Mouse (Mus musculus): ENCODE measurements around the gene Ptprd. TPM values are rescaled to one million over a fixed set of nuclear protein-coding genes. Genes with fewer than 3 reads are reported as not detected.
A peak's percentile ranks its signal among the peaks of the same experiment; 100 is the strongest.

Gene Ptprd
- total RNA-seq, 2 experiments from 2014 or later: 10.4 to 13.5 TPM

DNA sequence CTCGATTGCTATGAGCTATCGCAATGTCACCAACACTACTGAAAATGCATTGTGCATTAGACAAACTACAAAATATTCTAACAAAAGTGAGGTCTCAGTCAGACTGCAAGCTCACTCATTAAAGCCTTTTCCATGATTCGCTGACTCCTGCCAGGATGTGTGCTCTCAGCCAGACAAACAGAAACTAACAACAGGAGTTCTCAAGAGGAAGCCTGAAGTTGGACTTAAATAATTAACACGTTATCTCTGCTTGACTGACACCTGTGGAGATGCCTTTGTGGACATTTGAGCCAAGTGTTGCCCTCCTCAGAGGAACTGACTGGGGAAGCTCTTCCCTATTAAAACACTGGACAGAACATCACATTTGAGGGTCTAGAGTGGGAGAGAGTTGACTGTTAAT, 1928.9 kb downstream of the Ptprd start:
- intact Hi-C loops (cut with DNase I): no loop called here
- DNase-seq: no peak

DNA sequence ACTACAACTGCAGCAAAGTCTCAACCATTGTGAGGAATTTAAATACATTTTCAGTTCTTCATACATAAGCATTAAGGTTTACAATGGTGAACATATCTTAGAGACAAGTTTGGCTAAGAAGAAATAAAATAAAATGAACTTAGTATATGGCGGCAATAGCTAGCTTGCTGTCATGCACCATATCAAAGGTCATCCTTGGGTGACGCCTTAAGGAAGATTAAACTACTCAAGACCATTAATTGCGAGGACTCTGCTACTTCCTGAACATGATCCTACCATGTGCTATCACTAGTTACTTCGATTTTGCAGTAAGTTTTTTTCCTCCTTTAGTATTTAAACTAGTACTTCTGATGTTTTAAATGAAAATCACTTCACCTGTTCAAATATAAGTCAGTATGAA, 1949.0 kb downstream of the Ptprd start:
- intact Hi-C loops (cut with DNase I): no loop called here
- DNase-seq: no peak

DNA sequence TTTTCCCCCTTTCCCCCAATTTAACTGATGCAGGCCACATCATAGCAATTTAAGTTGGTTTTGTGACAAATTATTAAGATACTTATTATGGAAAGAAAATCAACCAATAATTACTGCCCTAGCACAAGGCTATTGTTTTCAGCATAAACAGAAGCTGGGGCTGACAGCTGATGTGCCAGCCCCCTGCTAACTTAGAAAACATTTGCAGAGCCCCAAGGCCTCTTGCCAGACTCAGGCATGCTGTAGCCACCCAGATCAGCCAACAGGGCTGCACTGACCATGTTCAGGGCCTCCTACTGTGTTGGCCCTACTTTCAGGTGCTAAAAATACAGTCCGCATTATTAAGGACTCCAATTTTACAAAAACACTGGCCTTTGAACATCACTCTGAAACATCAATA, 1951.1 kb downstream of the Ptprd start:
- intact Hi-C loops (cut with DNase I): no loop called here
- no peak for DNase-seq

DNA sequence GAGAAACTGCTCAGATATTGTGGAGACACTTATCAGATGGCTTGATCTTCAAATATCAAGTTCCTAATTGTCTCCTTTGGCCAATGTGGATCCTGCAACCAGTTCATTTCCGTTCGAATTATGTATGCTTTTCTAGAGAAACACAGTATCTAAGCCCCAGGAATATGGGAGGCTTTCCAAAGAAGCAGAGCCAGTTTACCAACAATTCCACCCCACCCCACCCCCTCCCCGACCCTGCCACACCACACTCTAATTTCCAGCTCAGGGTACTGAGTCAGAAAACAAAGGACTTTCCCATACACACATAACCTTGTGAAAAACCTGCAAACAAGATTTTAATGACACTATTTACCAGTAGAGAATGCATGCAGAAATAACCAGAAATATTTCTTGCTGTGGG, 1951.5 kb downstream of the Ptprd start:
- intact Hi-C loops (cut with DNase I): no loop called here
- no peak for DNase-seq

DNA sequence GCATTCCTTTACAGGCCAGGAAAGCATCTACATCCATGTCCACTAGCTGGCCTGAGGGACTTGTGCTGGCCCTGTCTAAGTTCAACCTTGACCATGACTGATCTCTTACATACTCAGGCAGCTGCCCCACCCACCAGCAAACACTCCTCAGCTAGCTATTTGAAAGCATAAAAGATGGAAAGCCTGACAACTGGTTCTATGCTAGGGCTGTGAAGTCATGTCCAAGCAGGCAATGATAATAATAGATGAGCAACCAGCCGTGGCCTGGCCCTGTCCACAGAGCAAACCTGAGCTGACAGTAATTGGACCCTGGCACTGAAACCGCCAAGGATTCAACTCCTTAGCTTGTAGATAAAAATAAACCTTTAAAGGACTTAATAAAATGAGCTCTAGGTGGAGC, 1952.1 kb downstream of the Ptprd start:
- intact Hi-C loops (cut with DNase I): no loop called here
- no peak for DNase-seq

DNA sequence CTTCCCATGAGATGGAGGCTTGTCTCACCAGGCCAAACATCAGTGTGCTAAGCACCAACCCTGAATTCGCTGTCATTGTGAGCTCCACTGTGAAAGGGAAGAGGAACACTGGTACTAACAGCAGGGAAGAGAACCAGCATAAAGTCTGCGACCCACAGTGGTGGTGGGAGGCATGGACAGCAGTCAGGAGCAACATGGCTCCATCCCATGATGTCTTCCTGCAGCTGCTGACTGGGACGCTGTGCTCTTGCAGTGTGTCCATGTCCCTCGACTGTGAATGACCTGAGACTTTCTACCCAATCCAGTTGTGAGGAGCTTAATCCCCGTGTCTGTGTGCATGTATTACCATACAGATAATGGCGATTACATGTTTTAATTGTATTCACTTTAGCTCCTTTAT, 1967.4 kb downstream of the Ptprd start:
- intact Hi-C loops (cut with DNase I): no loop called here
- DNase-seq: no peak

DNA sequence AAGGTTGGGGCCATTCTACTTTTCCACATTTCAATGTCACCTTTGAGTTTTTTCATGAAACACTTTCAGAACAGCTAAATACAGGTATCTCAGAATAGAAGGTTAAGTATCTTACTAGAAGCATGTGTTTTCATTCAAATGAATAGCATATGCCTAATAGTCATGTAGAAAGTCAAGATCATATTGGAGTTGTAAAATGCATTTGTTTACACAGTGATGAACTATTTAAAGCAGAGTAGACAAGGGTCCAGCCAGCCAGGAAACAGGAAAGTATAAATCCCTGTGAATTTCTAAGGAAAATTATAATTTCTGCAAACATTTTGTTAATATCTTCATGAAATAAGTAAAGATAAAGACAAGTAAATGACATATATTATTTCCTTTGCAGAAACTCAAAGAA, 1970.2 kb downstream of the Ptprd start:
- DNase-seq: no peak
- intact Hi-C loops (cut with DNase I): no loop called here

DNA sequence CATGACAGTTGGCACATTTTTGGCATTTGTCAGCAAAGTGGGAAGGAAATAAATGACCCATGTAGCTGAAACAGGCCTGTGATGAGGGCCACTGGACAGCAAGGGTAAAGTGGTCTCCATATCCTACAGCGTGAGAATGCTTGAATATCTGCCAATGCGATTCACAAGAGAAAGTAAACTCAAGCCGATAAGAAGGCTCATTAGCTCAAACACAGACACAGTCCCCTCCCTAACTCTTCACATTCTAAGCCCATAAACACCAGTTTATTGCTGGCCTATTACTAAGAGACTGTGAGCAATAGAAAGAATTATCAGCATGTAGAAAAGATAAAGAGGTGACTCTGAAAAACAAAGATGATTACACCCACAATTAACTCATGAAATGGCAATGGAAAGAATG, 1970.6 kb downstream of the Ptprd start:
- no peak for DNase-seq
- intact Hi-C loops (cut with DNase I): no loop called here

DNA sequence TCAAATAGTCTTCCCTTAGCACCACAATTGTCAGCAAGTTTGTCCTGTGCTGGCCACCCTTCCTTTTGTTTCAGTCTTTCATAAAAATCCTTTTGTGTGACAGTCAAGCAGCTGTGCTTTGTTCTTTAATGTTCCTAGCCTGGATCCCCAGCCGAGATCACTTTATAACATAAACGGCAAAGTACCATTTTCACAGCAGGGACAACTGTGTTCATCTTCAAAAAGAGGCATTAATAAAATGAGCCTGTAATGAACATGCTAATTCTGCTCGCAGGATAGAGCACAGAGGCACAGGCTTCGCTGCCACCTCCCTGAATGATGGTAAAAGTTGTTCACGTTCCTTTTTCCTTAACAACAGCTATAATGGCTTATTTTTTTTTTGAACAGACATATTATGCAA, 1972.7 kb downstream of the Ptprd start:
- no peak for DNase-seq
- intact Hi-C loops (cut with DNase I): no loop called here

DNA sequence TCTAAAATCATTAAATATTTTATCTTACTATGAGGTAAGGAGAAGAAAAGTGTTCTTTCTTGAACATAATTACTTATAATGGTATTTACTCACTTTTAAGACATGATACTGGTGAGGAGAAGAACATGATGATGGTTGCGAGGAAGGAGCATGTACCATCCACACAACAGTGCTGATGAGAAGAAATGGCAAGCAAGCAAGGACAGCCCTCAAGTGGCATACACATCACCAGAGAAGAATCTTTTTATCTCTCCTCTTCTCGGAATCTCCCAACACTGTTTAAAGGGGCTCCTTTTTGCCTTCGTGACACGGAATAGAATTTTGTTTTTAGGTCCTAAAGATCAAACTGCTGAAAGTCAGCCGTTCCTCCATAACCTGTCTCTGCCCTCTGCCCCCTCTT, 1973.2 kb downstream of the Ptprd start:
- intact Hi-C loops (cut with DNase I): no loop called here
- DNase-seq: no peak

DNA sequence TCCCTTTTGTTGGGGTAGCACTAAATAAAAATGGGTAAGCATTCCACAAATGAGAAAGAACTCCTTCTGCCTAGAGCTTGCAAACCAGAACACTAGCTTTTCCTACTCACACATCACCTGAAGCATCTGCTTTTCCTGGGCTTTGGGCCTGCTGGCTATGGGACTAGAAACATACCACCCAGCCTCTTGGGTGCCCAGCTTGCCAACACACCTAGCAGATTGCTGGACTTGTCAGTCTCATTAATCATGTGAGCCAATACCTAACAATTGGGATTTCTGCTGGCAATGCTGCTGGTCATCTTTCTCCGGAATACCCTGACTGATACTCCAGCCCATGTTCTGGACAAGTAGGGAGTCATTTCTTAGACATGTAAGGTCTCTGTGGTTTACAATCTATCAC, 1973.9 kb downstream of the Ptprd start:
- intact Hi-C loops (cut with DNase I): no loop called here

DNA sequence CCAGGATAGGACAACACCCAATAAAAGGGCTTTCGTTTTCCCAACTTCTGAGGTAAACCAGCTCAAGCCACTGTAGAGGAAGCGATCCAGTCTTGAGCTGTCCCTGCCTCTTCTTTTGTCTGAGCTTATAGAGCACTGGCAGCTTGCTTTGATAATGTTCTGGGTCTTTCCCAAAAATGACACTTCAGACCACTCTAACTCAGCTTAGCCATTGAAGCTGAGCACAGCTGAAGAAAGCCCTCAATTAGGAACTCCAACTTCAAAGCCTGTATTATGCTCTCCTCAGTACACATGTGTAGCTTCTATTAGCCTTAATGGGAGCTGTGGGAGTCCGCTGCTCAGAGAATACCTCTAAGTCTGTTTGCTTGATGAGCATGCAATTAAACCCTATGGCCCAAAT, 1988.0 kb downstream of the Ptprd start:
- intact Hi-C loops (cut with DNase I): no loop called here
- DNase-seq: no peak

More for the DNA sequence above, 1973.9 kb downstream of the Ptprd start:
- DNase-seq: no peak

DNA sequence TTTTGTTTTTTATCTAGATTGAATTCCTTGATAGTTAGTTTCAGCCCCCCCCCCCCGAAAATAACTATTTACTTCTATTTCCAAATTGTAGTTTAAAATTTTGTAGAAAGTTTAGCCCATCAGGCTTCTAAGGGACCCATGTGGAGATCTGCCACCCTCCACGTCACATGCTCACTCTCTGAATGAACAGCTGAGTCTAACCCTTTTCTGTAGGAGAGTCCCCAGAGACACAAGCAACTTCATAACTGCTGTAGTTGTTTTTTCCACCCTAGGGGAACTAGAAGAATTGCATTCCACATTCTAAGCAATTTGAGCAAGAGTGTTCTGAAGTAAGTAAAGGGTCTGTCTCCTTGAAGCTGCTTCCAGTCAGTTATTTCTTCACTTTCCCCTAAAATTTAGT, 1989.2 kb downstream of the Ptprd start:
- intact Hi-C loops (cut with DNase I): no loop called here
- DNase-seq: no peak

DNA sequence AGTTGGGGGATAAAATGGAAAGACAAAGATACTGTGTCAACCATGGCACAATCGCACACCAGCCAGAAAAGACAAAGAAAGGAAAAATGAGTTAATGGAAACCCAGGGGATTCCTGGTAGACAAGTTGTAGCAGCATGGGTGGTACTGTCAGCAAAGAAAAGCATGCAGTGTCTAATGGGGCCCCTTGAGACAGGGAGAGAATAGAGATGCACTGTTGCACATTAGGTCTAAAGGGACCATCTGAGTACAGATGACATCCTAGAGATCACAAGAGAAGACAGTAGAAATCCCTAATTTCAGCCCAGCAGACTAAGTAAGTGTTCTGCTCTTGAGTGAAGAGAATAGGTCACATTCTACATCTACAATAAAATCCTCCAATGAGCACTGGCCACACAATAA, 1993.7 kb downstream of the Ptprd start:
- intact Hi-C loops (cut with DNase I): no loop called here
- no peak for DNase-seq

DNA sequence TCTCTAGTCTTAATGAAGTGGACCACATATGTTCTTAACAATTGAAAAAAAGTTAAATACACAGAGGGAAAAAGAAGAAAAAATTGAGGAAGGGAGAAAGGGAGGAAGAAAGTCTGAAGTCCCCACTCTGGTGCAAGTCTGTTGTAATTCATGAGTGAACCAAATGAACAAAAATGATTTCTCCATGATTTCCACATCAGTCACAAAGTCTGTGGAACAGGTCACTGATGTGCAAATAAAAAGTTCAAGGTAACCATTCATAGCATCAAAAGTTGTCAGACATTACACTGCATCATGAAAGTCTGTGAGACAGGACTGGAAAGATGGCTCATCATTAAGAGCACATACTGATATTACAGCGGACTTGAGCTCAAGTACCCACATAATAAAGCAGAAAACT, 1996.6 kb downstream of the Ptprd start:
- intact Hi-C loops (cut with DNase I): no loop called here
- no peak for DNase-seq

DNA sequence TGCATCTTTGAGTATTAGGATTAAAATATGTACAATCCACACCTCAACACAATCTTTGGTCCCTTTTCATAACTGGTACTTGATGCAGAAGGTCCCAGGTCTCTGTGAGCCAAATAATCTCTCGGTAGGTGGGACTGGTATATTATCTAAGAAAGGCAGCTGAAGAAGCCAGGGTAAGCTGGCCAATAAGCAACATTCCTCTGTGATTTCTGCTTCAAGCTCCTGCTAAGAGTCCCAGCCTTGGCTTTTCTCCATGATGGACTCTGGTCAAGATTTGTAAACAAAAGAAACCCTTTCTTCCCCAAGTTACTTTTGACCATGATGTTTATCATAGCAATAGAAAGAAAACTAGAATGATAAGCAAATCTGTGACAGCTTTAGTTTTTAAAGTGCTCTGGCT, 2012.4 kb downstream of the Ptprd start:
- intact Hi-C loops (cut with DNase I): no loop called here
- DNase-seq: peak in 1 of 2 experiments; percentile 13

DNA sequence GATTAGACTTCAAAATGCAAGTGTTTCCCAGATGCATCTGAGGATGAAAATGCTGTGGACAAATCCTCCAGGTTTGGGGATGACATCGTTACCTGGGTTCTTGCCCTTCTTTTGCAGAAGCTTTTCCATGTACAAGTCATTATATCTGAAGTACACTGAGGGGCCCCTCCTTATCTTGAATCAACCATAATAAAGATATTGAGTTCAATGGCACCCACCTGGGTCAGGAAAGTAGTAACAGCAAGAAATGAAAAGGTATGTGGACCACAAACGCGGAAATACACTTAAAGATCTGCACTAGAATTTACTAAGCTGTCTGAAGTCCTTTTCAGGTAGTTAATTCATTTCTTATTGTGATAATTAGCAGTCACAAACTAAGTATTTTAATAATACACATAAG, 2017.0 kb downstream of the Ptprd start:
- no peak for DNase-seq
- intact Hi-C loops (cut with DNase I): no loop called here

DNA sequence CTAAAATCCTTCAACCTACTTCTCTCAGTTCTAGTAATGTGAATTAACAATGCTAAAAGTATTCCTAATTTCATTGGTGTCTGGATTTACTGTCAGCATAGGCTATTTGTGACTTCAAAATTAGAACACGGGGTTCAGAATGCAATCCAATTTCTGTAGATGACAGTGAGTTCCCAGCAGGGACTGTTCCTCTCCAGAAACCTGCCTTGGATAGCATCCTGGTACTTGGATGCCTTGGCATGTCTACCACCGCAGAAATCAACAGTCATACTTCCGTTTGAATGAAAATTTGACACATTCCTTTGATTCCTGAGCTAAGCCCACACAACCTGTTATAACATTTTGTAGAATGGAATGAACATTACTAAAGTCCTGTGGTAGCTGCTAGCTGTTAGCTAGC, 2018.3 kb downstream of the Ptprd start:
- DNase-seq: no peak
- intact Hi-C loops (cut with DNase I): no loop called here

DNA sequence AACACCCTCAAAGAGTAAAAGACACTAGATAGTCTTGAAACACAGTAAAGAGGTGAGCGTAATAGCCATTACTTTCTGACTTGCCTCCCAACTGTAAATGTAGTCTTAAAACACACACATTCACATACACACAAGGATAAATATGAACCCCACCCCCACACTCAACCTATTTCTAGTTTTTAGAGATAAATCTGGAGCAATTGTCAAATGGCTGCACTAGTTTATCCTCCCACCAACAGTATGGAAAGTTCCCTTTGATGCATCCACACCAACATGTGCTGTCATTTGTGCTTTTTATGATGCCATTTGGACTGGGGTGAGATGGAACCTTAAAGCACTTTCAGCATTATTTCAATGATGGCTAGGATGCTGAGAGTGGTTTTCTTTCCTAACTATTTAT, 2019.7 kb downstream of the Ptprd start:
- DNase-seq: no peak
- intact Hi-C loops (cut with DNase I): no loop called here

DNA sequence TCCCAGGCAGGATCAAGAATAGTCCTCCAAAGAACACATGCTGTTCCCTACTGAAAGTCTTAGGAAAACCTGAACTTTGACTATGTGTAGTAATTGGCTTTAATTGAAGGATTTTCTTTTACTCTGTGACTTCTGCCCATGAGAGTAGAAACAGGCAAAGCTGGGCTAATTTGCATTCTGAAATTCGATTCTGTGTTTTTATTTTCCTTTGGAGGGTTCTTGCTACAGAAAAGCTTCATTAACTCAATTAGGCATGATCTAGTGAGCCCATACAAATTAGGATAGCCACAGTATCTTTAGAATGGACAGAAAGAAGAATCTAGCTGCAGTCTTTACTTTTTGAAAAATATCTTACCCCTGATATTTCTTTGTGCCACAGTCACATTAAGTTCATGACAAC, 2021.0 kb downstream of the Ptprd start:
- intact Hi-C loops (cut with DNase I): no loop called here
- DNase-seq: no peak

DNA sequence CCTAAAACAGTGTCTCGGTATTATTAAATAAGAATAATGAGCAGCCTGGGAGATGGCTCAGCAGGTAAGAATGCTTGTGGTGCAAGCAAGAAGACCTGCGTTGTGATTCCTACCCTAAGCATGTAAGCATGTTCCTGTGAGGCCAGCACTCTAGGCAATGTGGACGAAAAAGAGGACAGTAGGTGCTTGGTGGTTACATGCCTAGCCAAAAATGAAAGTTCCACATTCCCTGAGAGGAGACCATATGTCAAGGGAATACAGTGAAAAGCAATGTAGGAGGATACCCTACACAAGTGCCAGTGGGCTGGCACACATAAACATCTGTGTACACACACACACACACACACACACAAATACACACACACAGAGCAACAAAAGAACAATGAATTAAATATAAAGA, 2028.7 kb downstream of the Ptprd start:
- DNase-seq: no peak
- intact Hi-C loops (cut with DNase I): no loop called here

DNA sequence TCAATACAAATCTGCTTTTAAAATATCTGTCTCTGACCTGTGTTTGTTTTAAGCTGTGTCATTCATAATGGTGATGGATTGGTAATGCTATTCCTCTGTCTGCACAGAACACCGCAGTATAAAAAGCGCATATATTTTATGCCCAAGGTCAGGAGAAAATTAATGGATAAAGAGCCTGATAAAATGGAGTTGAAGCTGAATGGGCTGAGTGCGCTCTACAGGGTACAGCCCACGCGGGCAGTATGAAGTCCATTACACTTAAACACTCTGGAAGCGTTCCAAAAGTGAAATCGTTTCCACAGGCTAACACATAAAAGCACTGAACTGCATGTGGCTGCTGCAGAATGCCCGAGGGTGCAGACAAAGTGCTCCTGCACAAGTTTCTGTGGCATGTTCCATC, 2032.3 kb downstream of the Ptprd start:
- DNase-seq: no peak
- intact Hi-C loops (cut with DNase I): no loop called here

DNA sequence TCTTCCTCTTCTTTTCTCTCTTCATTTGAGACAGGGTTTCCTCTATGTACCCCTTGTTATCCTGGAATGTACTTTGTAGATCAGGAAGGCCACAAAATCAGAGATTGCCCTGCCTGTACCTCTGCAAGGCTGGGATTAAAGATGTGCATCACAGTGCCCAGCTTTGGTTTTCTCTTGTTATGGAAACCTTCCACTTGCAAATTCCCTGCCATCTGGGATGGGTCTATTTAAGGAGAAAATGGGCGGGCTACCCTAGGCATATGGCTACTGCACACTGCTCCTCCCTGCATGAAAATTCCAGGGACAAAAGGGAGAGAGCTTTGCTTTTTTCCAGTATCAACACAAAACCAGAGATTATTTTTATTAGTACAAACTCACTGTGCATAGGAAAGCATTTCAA, 2036.7 kb downstream of the Ptprd start:
- no peak for DNase-seq
- intact Hi-C loops (cut with DNase I): no loop called here

DNA sequence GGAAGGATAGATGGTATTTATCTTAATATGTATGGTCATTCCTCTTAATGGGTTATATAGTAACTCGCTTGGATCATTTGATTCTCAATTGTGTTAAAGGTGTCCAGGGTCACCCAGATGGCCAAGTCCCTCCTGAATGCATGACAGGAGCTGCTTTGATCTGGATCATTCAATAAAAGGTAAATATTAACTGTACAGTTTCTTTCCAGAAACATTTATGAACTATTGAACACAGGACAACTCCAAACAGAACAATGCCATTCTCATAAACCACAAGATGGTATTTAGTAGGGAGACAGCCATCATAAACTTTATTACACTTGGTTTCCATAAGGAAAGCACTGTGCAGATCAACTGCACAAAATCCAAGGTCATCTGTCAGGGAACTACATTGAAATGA, 2056.0 kb downstream of the Ptprd start:
- intact Hi-C loops (cut with DNase I): no loop called here
- DNase-seq: no peak
